Mouse (Mus musculus) testis, adult 10 weeks (tissue): Measurements from ENCODE around the gene Sly. TPM values are rescaled to one million over a fixed set of nuclear protein-coding genes. Genes with fewer than 3 reads are reported as not detected.

Experiments used
- polyA plus RNA-seq: library from polyadenylated mRNA; stranded (reverse); fragments of 350-450 nt; fragmentation: Illumina TruSeq; extraction: RNeasy Lipid Tissue Mini Kit (QIAGEN cat#74804); gene quantifications from one replicate; pipeline ENCODE4 v1.2.3, GENCODE M21; 2014; ENCODE audit warnings: low read depth, low replicate concordance

Sly gene
- polyA plus RNA-seq: 100 TPM

GRCm38 (mm10) chrY:57186888-57187287 lies at the start of gene Sly:
Gene Sly, plus strand, starts transcription at chrY:57187188.

